Mouse (Mus musculus) T-helper 2 cell (primary cell): ENCODE measurements around the gene Mrpl28.
"Not testable (repeated sequence)": the region's sequence is repeated elsewhere in the genome, so short reads cannot be mapped to it uniquely, and the experiment has no call there.

ENCODE experiments used
- in situ Hi-C: fragments of 300-600 bp; cut with MboI, MseI; formaldehyde crosslinking; loops from one replicate; pipeline ENCODE4 v1.15.1; 2025; ENCODE audit warnings: high pct_unique_total_duplicates

The Mrpl28 gene

DNA sequence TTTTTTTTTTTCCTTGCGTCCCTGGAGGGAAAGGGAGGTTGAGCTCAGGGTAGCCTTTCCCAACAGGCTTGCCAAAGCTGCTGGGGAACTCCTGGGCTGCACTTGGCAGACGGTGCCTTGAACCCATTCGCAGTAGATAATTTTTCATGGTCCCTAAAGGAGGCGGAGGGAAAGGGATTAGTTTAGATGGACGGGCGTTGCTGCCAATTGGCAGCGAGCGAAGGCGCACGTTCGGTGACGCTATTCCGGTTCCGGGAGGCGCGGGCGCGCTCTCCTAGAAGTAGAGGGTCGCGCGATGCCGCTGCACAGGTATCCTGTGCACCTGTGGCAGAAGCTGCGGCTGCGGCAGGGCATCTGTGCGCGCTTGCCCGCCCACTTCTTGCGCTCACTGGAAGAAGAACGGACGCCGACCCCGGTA, at the start of gene Mrpl28:
TSS of gene Mrpl28 (plus strand) at position 234 of the 418 bp plus-strand sequence.
- in situ Hi-C loops, result loop anchor here (5.0 kb wide), 1 partner anchor 114 kb away; no protein-coding TSS in a partner anchor

DNA sequence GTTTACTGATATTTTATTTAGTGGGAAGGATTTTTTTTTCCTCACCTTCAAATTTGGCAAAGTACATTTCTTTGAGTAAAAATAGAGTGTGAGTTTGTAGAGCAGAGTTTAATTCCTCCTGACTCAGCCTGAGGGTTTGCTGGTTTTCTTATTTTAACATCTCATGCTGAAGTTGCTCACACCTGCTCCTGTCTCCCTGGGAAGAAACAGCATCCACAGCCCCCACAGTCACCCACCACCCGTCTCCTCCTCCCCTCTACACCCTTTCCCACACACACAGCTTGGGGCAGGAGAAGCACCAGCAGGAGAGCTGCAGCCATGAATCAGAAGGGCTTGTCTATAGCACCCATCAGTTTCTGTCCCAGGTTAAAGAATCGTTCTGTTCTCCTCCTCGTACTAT, 48.1 kb upstream of the Mrpl28 start:
- in situ Hi-C loops, result no loop called here

DNA sequence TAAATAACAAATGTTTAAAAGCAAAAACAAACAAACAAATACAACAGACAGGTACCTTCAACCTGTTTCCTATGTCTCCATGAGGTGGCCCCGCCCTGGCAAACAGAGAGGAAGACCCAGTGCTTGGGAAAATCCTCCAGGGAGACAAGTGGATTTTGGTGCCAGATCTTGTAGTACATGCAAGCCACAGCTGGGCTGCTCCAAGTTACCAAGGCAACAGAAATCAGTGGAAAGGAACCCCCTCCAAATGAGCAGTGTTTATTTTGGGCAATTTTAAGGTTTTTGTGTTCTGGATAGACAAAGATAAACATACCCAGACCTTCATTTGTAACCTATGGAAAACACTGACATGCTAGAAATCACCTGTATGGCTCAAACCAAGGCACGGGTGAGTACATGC, 44.4 kb upstream of the Mrpl28 start:
- in situ Hi-C loops, result no loop called here

DNA sequence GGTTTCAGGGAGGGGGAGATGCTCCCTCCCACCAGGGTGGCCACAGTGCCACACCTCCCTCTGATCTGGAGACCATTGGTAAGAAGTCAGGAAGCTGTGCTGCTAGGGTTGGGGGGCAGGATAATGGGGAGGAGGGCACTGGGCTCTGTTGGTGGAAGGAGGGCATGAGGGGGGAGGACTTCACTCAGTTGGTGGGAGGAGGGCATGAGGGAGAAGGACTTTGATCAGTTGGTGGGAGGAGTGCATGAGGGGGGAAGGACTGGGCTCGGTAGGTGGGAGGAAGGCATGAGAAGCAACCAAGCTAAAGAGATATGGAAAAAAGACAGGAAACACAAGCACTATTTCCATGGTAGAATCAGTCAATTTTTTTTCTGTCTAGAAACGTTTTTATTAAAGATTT, 42.4 kb upstream of the Mrpl28 start:
- in situ Hi-C loops, result no loop called here

DNA sequence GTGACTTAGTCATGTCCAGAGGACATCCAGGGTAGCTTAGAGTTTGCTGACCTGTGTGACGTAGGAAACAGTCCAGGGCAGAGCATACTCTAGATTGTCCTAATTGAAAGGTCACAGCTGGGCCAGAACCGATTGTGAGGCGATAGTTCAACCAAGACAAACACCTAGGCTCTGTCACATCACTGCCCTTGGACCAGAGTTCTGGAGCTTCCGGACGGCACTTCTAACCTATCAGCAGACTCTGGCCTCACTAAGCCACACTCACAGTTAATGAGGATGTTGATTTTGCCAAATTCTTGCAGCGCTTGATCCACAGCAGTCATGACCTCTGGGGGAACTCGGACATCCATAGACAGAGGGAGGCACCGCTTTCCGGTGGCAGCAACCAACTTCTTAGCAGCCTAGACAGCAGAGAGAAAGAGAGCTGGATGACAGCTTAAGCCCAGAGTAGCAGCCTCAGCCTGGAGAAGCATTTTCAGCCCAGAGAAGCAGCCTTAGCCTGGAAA, 36.2 kb upstream of the Mrpl28 start:
- in situ Hi-C loops, result no loop called here

DNA sequence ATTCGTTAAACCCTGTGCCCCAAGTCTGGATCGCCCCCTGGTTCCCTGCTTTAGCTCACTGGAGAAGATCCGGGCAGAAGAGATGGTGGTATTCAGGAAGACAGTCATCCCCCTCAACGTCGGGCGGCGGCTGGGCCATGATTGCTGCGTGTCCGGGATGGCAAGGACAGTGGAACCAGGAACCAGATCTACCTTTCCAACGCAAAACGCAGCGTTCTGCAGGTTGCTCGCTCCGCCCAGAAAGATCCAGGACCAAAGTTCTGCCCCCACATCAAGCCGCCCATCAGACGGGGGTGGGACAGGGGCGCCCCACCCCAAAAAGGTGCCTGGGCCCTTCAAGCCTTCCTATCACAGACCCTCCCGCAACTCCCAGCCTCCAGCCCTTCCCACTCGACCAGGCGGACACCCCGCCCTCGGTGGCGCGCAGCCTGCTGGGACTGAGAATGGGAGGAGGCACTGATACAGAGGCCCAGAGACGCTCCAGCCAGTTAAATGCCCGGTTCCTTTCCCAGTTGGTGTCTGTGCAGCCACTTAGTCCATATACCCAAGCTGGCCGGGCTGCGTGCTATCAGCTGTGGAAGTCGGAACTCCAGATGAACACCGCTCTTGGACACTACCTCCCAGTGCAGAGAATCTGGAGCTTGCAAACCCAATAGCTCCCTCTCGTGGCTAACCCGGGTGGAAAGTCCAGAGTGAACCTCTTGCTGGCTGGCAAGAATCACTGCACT, 33.2 kb upstream of the Mrpl28 start, which contains the start of gene Decr2:
TSS of gene Decr2 (minus strand) at position 433 of the 728 bp plus-strand sequence.
- in situ Hi-C loops, result no loop called here

DNA sequence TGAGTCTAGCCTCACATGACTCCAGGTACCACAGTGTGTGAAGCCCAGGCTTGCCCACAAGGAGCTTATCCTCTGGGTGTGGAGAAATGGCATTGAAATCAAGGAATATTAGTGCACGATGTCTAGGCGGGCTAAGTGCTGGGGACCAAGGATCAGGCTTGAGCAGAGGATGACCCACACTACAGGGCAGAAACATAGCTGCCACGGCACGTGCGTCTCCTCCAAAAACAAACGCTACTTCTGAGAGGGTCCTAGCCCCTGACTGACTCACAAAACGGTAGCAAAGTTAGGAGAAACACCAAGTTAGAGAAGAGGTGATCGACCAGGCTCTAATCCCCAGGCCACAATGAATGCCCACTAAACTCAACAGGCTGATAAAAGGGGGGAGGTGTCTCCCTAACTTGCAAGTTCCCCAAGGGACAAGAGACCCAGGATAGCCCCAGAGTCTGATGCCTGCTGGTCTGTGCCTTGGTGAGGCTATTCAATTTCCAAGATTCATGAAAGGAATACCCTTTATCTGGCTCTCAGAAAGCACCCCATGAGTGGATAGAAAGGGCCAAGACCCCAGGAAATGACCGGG, 28.7 kb upstream of the Mrpl28 start:
- in situ Hi-C loops, result no loop called here

DNA sequence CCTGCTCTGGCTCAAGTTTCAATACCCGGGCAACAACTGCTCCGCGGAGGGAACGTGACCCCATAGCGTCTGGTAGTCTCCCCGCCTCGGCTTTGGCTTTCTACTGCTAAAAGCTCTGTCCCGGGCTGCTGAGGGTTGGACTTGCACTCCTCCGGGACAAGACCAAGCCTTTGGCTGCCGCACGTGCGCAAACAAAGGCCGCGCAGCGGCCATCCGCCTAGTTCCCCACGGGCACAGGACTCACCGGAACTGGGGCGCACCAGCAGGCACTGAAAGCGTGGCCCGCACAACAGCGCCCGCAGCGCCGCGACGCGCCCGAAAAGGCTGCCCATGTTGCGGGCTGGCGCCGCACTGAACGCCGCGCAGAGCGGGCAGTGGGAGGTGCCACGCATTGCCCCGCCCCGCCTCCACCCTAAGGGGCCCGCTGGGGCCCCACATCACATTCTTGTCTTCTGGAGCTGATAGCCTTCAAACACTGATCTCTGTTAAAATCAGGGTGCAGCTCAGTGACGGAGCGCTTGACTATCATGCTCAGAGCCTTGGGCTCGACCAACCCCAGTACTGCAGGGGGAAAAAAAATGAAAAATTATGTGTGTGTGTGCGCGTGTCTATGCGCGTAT, 28.1 kb upstream of the Mrpl28 start, which contains the start of gene Nme4:
TSS of gene Nme4 (minus strand) at position 482 of the 620 bp plus-strand sequence.
- in situ Hi-C loops, result no loop called here

DNA sequence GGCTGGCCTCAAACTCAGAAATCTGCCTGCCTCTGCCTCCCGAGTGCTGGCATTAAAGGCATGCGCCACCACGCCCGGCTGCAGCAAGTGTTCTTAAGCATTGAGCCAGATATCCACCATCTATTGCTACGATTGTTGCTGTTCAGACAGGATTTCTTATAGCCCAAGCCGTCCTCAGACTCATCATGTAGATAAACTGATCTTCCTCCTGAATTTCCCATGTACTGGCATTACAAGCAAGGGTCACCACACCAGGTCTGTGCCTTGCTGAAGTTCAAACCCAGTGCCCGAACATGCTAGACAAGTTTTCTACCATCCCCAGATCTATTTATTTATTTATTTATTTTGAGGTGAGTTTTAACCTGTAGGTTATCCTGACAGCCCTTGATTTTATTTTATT, 24.8 kb upstream of the Mrpl28 start:
- in situ Hi-C loops, result no loop called here

DNA sequence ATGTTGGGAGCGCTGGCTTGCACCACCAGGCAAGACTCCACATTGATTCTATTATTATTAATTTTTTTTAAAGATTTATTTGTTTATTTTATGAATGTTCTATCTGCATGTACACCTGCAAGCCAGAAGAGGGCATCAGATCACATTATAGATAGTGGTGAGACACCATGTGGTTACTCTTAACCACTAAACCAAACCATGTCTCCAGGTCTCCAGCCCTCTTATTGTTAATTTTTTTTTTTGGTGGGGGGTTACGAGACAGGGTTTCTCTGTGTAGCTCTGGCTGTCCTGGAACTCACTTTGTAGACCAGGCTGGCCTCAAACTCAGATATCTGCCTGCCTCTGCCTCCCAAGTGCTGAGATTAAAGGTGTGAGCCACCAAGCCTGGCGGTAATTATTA, 24.0 kb upstream of the Mrpl28 start:
- in situ Hi-C loops, result not testable (repeated sequence)

DNA sequence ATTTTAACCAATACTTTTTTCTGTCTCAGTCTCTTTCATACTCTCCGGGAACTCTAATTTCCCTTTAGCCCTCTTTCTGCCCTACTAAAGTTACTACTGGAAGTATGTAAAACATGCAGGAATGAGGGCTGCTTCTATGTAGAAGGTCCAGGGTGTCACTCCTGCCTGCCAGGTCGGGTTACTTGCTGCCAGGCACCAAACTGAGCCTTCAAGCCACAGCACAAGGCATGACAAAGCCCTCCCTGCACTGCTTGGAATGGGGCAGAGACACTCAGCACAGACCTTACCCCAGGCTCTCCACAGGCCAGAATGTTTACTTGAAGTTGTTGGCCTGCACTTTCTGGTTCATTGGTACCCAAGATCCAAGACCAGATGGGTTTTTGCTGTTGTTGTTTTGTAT, 23.1 kb upstream of the Mrpl28 start:
- in situ Hi-C loops, result no loop called here

DNA sequence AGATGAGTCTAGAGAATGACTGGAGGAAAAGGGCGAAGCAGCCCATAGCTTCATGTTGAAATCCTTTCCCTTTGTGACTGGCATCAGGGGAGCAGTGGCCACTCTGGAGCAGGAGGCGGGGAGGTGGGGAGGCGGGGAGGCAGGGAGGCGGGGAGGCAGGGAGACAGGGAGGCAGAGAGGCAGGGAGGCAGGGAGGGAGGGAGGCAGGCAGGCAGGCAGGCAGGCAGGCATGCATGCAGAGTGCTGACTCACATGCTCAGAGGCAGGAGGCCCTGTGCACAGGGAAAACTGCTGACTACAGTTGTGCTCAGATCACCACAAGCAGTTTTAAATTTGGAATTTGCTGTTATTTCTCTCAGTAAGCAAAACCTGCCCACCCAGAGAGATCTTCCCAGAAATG, 21.8 kb upstream of the Mrpl28 start:
- in situ Hi-C loops, result no loop called here

DNA sequence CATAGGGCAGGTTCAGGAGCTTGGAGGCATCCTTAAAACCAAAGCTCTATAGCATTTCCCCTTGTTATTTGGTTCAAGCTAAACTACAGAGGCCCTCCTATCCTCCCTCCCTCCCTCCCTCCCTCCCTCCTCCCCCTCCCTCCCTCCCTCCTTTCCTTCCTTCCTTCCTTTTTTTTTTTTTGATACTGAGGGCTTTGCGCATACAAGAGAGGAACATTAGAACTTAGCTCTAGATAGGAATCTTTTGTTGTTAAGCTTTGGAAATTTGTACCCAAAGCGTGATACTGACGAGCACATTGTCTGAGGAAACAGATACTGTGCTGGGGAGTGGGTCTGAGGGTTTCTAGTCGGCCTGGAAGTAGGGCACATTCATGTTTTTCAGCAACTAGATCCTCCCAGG, 17.7 kb upstream of the Mrpl28 start:
- in situ Hi-C loops, result no loop called here

DNA sequence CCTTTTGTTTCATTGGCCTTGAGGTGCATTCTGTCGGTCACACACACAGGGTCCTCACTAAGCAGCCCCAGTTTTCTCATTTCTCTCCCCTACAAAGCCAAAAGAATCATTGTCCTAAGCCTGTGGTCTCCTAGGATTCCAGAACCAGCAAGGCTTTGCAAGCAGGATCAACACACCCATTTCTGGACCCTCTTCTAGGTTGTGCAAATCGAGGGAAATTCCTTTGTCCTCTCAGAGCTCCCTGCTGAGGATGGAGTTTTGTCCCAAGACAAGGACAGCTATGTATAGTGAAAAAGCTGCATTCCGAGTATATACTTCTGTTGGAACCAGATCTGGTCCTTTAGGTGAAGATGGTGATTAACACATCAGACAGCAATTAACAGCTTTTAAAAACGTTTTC, 13.1 kb upstream of the Mrpl28 start:
- in situ Hi-C loops, result no loop called here

DNA sequence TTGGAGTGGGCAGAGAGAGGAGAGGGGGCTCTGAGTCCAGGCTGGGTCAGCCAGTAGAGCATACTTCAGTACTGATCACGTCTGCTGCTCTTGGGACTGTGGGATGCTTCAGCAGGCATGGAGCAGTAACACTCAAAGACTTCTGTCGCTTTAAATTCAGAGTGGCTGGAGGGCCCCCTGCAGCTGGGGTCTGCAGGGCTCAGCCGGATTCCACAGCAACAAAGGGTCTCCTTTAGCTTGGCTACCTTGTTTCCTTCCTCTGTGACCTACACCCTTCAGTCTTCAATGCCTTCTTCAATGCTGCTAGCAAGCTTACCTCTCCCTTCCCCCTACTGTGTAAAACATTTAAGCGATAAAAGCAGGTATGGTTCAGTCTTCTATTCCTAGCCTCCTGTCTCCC, 12.3 kb upstream of the Mrpl28 start:
- in situ Hi-C loops, result no loop called here

DNA sequence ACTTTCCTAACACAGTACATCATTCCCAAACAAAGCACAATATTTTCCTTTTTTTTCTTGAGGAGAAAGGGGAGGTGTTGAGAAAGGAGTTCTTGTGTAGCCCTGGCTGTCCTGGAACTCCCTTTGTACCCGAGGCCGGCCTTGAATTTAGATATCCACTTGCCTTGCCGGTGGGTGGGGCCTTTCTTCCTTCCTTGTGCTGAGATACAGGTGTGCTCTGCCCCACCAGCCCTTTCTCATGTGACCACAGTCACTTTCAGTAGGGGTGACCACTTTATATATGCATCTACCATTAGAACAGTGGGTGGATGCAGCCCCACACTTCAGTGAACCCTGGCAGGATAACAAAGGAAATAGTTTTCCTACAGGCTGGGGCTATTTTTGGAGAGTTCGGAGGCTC, 11.6 kb upstream of the Mrpl28 start:
- in situ Hi-C loops, result no loop called here

DNA sequence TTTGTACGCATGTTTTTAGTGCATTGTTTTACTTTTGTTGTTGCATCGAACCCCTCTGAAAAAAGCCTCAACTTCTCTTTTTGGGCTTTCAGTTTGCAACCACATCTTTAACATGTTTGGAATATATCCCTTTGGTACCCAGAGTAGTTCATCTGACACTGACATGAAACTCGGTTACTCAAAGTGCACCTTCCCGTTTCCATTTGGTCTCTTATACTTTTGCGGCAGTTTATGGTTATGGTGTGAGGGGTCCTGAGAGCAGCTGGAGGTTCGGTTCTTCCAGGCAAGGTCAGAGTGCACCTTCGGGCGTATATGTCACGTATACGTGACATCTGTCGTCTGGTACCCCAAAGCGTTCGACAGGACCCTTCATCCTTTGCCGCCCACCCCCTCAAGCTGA, 10.5 kb upstream of the Mrpl28 start:
- in situ Hi-C loops, result no loop called here

DNA sequence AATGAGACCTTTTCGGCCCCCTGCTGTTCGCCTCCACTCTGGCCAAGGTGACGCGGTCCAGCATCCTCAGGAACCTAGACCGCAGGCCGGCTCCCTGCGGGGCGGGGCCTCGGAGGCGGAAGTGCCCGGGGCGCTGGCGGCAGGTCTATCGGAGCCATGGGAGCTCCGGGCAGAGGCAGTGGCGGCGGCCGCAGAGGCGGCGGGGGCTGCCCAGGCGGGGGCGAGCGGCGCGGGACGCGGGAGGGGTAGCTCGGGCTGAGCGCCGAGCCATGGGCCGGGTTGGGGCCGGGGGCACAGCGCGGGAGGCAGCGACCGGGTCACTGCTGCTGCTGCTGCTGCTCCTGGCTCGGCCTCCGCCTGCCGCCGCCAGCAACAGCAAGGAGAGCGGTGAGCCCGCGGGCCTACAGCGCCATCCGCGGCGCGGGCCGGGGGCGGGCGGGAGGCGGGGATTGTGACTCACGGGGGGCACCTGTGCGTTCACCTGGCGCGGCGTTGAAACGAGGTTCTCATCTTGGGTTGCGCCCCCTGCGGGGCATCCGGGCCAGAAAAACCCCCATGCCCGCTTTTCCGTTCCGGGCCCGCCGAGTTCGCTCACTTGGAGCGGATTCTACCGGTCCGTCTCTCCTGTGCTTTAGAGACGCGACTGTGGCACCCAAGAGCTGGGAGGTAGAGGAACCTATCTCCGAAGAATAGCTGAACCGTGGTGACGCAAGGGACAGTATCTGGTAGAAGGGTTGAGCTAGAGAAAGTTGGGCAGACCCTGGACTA, 9.9 kb upstream of the Mrpl28 start, which contains the start of gene Tmem8:
TSS of gene Tmem8 (plus strand) at position 119 of the 768 bp plus-strand sequence.
- in situ Hi-C loops, result no loop called here

DNA sequence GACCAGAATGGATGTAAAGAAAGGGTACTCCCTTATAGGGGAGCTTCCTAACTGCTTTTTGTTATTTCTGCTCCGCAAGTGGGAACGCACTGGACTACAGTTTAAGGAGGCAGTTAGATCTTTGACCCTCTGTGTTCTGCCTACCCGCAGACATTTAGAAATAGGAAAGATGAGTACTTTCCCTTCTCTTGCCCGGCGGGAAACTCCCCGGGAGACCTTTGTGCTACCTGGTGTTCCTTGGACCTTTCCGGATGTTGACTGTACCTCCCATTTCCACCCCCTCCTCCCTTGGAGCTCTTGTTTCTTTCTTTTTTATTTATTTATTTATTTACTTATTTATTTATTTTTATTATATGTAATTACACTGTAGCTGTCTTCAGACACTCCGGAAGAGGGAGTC, 9.2 kb upstream of the Mrpl28 start:
- in situ Hi-C loops, result no loop called here

DNA sequence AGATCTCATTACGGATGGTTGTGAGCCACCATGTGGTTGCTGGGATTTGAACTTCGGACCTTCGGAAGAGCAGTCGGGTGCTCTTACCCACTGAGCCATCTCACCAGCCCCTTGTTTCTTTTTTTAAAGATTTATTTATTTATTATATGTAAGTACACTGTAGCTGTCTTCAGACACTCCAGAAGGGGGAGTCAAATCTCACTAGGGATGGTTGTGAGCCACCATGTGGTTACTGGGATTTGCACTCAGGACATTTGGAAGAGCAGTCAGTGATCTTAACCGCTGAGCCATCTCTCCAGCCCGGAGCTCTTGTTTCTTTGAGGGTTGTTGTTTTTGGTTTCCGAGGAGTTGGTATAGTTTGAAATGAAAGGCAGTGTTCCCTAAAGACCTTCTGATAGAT, 8.8 kb upstream of the Mrpl28 start:
- in situ Hi-C loops, result not testable (repeated sequence)

DNA sequence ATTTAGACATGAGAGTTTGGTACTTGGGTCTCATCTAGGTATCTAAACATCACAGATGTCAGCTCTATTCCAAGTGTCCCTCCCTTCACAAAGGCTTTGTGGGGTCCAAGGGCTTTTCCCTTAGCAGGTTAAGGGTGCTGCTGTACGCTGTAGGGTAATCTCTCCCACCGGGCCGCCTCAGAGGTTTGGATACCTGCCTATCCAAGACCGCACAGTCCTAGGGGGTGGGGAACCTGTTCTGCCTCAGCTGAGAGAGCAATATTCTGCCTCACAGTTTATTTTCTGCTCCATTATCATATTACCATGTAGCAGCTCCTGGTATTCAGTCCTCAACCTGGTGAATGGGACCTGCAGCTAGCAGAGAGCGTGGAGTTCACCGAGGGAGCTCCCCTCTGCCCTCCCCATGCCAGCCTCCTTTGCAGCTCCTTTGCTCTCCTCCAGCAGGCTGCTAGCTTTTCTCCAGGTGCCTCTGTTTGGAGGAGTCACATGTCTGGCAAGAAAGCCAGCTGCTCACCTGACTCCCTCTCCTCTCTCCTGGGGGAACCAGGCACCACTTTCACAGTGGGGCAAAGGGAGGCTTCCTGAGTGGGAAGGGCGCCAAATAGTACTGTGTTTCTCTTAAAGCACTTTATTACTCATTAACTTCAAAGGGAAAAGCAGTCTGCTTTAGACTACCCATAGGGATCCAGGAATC, 7.9 kb upstream of the Mrpl28 start:
- in situ Hi-C loops, result no loop called here
